Mouse (Mus musculus) myocyte (in vitro differentiated cells): ENCODE results near the gene Atp13a3. TPM values are rescaled to one million over a fixed set of nuclear protein-coding genes. Genes with fewer than 3 reads are reported as not detected.

Experiments used
- H3K27me3 ChIP-seq: one replicate; pipeline ENCODE4 v1.6.1; 2011; ENCODE audit not compliant: control insufficient read depth, insufficient read depth, insufficient read length
- H3K36me3 ChIP-seq: one replicate; pipeline ENCODE4 v1.6.1; 2011; ENCODE audit not compliant: control insufficient read depth, insufficient read depth
- H3K4me2 ChIP-seq: one replicate; pipeline ENCODE4 v1.6.1; 2011; ENCODE audit warnings: low read depth, control low read depth
- H3K4me3 ChIP-seq: one replicate; pipeline ENCODE4 v1.5.1; 2011; ENCODE audit warnings: mild to moderate bottlenecking, control low read depth, moderate library complexity
- H3K79me2 ChIP-seq: one replicate; pipeline ENCODE4 v1.6.1; 2011; ENCODE audit not compliant: control insufficient read depth, insufficient read depth
- H3ac ChIP-seq: one replicate; pipeline ENCODE4 v1.6.1; 2011; ENCODE audit not compliant: control insufficient read depth, insufficient read length
- CEBPB ChIP-seq: IDR thresholded peaks from 2 replicates; pipeline ENCODE4 v1.6.1; 2011; ENCODE audit warnings: mild to moderate bottlenecking, moderate library complexity; ENCODE audit not compliant: poor library complexity, insufficient read depth, severe bottlenecking
- E2F4 ChIP-seq: IDR thresholded peaks from one replicate; pipeline ENCODE4 v1.6.1; 2011; ENCODE audit warnings: mild to moderate bottlenecking, control low read depth, moderate library complexity; ENCODE audit not compliant: insufficient read depth
- MAX ChIP-seq: IDR thresholded peaks from one replicate; pipeline ENCODE4 v1.6.1; 2011; ENCODE audit warnings: low read depth, mild to moderate bottlenecking, control low read depth
- MYOD1 ChIP-seq, 3 experiments: IDR thresholded peaks; one replicate each; pipeline ENCODE4 v1.6.1; 2011; ENCODE audit warnings: control low read depth in 2 of 3, low read depth in 2 of 3, mild to moderate bottlenecking in 2 of 3, moderate library complexity in 1 of 3; ENCODE audit not compliant: insufficient read length in 2 of 3, control insufficient read depth in 1 of 3
- MYOG ChIP-seq, 3 experiments: IDR thresholded peaks; one replicate each; pipeline ENCODE4 v1.6.1; 2011; ENCODE audit warnings: control low read depth in 2 of 3, low read depth in 2 of 3, mild to moderate bottlenecking in 2 of 3; ENCODE audit not compliant: insufficient read length in 2 of 3, control insufficient read depth in 1 of 3, insufficient read depth in 1 of 3
- POLR2A ChIP-seq: IDR thresholded peaks from one replicate; pipeline ENCODE4 v1.6.1; 2011; ENCODE audit warnings: low read depth, mild to moderate bottlenecking, control low read depth, moderate library complexity; ENCODE audit not compliant: insufficient read length
- POLR2AphosphoS2 ChIP-seq: IDR thresholded peaks from one replicate; pipeline ENCODE4 v1.6.1; 2011; ENCODE audit warnings: low read depth, control low read depth; ENCODE audit not compliant: insufficient read length
- REST ChIP-seq: IDR thresholded peaks from one replicate; pipeline ENCODE4 v1.6.1; 2011; ENCODE audit warnings: mild to moderate bottlenecking, control low read depth, moderate library complexity; ENCODE audit not compliant: insufficient read depth, insufficient read length
- SRF ChIP-seq: IDR thresholded peaks from one replicate; pipeline ENCODE4 v1.6.1; 2011; ENCODE audit warnings: low read depth; ENCODE audit not compliant: control insufficient read depth, insufficient read length
- TCF12 ChIP-seq: IDR thresholded peaks from one replicate; pipeline ENCODE4 v1.6.1; 2011; ENCODE audit warnings: mild to moderate bottlenecking, control low read depth; ENCODE audit not compliant: poor library complexity, insufficient read depth, severe bottlenecking
- TCF3 ChIP-seq: IDR thresholded peaks from one replicate; pipeline ENCODE4 v1.6.1; 2011; ENCODE audit warnings: low read depth, control low read depth; ENCODE audit not compliant: insufficient read length
- USF1 ChIP-seq: IDR thresholded peaks from one replicate; pipeline ENCODE4 v1.6.1; 2011; ENCODE audit warnings: low read depth, mild to moderate bottlenecking, control low read depth, moderate library complexity
- polyA plus RNA-seq: library from polyadenylated mRNA; unstranded; fragments of >200 nt; fragmentation: generic; extraction: Trizol; gene quantifications from one replicate; pipeline ENCODE4 v1.2.1, GENCODE M21; 2012; ENCODE audit warnings: missing spikeins

Gene Atp13a3
- polyA plus RNA-seq, 1 experiment, result 53.4 TPM

DNA sequence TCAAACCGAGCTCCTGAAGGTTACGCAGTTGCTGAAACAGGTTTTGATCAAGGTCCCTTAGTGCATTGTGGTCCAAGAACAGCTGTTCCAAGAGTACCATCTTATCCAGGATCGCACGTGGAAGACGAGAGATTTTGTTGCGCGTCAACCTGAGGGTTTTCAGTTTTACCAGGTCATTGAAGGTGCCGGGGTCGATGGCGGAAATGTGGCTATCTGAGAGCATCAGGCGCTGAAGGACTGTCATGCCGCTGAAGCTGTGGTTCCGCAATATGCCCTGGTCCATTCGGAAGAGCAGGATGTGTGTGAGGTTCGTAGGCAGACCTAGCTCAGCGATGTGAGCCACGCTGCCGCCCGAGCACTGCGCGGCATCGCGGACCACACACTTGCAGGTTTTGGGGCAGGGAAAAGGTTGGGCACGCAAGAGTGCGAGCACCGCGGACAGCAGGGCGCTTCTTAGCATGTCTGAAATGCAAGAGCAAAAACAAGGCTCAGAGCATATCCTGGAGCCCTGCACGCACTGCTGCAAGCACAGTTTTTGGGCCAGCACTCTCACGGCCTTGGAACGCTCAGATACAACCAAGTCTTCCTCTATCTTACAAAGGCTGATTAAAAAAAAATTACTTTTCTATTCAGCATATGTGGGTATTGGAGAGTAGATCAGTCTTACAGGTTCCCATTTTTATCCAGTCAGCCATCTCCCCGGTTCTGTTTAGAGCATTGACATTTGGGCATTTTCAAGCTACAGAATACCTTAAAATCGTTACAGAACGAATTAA, 96.2 kb downstream of the Atp13a3 start:
- TF ChIP-seq USF1 (no peak), POLR2AphosphoS2 (peak; percentile 90)
- H3K79me2 ChIP-seq, result no peaks in the 10 kb centered on the region
- no peaks in the 10 kb centered on the region for H3K27me3 ChIP-seq
- no peak overlapping the region for H3ac ChIP-seq
- no peak overlapping the region for H3K4me3 ChIP-seq
- H3K4me2 ChIP-seq, result no peak overlapping the region
- peaks cover 38% of the 10 kb centered on the region for H3K36me3 ChIP-seq

DNA sequence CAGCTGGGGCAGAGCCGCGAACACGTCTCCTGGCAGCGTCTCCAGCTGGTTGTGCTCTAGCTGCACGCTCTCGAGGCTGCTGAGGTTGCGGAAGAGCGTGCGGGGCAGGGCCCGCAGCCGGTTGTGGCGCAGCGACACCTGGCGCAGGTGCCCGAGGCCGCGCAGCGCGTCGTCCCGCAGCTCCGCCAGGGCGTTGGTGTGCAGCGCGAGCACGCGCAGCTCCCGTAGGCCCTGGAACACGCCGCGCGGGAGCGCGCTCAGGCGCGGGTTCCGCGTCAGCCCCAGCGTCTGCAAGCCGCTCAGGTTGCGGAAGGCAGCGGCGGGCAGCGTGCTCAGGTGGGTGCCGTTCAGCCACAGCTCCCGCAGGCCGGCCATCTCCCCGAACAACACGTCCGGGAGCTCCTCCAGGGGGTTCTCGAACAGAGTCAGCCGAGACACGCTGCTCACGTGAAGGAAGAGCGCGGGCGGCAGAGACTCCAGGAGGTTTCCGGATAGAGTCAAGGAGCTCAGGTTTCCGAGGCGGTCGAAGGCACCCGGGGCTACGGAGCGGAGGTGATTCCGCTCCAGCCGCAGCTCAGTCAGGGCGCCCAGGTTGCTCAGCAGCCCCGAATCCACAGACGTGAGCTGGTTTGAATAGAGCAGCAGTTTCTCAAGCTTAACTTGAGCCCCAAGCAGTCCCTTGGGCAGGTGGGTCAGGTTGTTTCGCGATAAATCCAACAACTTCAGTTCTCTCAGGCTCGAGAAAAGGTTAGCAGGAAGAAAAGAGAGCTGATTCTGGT, 97.0 kb downstream of the Atp13a3 start:
- H3ac ChIP-seq, result no peak overlapping the region
- no peaks in the 10 kb centered on the region for H3K27me3 ChIP-seq
- peaks cover 31% of the 10 kb centered on the region for H3K36me3 ChIP-seq
- no peak overlapping the region for H3K4me3 ChIP-seq
- peak; percentile 68 for TF ChIP-seq POLR2AphosphoS2
- TF ChIP-seq TCF3, result no peak
- no peak for TF ChIP-seq REST
- TF ChIP-seq POLR2A, result peak; percentile 19
- no peak for TF ChIP-seq CEBPB
- no peak for TF ChIP-seq SRF
- TF ChIP-seq MYOG (IDR thresholded peaks at IDR 0.05; ENCODE audit: control insufficient read depth in 1 of 3, insufficient read depth in 1 of 3, insufficient read length in 2 of 3, low read depth in 2 of 3), result no peak
- H3K4me2 ChIP-seq, result no peak overlapping the region
- no peaks in the 10 kb centered on the region for H3K79me2 ChIP-seq

DNA sequence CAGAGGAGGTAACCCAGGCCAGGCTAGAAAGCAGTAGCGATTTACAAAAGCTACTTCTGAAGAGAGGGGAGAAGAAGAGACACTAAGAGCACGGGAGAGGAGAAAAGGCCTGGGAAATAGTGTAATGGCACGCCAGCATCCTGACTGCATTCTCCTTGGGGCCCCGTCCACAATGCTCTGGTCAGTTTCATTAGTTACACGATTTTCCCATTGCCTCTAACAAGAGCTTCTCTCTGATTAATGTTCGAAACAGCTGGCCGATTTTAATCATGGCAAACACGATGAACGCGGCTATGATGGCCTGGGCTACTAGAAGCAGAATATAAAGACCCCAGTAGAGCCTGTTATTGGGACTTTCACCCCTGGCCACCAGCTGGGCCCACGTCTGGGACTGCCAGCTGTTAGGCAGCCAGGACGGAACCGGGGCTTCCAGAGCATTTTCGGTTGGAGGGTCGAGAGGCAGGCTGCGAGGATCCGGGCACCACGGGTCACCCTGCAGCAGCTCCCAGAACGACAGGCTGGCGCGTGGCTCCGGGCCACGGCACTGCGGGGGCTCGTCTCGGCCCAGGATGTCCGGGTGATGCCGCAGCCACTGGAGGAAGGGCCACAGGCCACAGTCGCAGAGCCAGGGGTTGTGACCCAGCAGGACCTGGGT, 97.7 kb downstream of the Atp13a3 start:
- H3K4me2 ChIP-seq, result no peak overlapping the region
- H3K79me2 ChIP-seq, result no peaks in the 10 kb centered on the region
- no peak overlapping the region for H3ac ChIP-seq
- no peak overlapping the region for H3K4me3 ChIP-seq
- TF ChIP-seq MAX, result no peak
- TF ChIP-seq MYOG (IDR thresholded peaks at IDR 0.05; ENCODE audit: control insufficient read depth in 1 of 3, insufficient read depth in 1 of 3, insufficient read length in 2 of 3, low read depth in 2 of 3), result no peak
- TF ChIP-seq E2F4, result no peak
- TF ChIP-seq TCF12, result no peak
- no peak for TF ChIP-seq TCF3
- no peak for TF ChIP-seq POLR2A
- TF ChIP-seq USF1, result no peak
- TF ChIP-seq POLR2AphosphoS2, result no peak
- TF ChIP-seq REST, result no peak
- no peak for TF ChIP-seq SRF
- no peak for TF ChIP-seq CEBPB
- TF ChIP-seq MYOD1 (IDR thresholded peaks at IDR 0.05; ENCODE audit: control insufficient read depth in 1 of 3, insufficient read length in 2 of 3, low read depth in 2 of 3), result no peak
- no peaks in the 10 kb centered on the region for H3K27me3 ChIP-seq
- peaks cover 24% of the 10 kb centered on the region for H3K36me3 ChIP-seq

DNA sequence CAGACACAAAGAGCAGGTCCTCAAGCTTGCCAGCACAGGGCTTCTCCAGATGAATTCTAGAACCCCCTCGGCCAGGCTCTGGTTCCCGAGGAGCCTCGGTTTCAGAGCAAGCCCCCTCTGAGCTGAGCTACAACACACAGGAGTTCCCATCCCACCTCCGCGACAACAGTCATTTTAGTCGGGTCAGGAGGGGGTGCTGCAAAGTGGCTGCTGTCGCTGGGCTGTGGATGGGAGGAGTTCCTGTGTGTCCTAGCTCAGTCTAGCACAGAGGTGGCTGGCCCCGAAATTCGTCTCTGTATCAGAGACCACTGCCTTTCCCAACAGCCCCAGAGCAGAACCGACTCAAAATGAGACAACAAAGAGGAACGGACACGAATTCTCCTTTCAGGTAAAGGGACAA, 98.5 kb downstream of the Atp13a3 start:
- Histone ChIP-seq H3K4me3 (no peak overlapping the region), H3K79me2 (no peaks in the 10 kb centered on the region), H3K4me2 (no peak overlapping the region), H3K27me3 (no peaks in the 10 kb centered on the region), H3ac (no peak overlapping the region), H3K36me3 (peaks cover 18% of the 10 kb centered on the region)
- TF ChIP-seq POLR2AphosphoS2 (peak; percentile 21), CEBPB (no peak)

DNA sequence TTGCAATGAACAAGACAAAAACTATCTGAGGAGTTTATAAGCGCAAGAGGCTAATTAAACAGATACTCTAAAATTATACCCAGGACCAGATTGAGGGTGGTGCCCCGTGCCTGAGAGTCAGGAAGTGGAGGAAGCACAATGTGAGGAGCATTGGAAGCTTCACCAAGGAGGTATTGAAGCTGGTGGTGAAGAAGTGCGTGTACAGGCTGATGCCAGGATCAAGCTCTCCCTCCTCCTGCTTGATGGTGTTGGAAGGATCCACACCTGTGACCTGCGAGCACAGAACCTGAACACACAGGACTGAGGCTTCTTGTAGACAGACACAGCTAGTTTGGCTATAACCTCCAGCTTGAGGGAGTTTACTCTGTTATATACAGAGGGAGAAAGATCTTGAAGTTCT, 99.7 kb downstream of the Atp13a3 start:
- TF ChIP-seq REST, result no peak
- TF ChIP-seq TCF12, result no peak
- peak; percentile 74 for TF ChIP-seq POLR2AphosphoS2
- TF ChIP-seq CEBPB, result no peak
- peaks cover 6% of the 10 kb centered on the region for H3K36me3 ChIP-seq
- H3K4me3 ChIP-seq, result no peak overlapping the region
- no peak overlapping the region for H3ac ChIP-seq
- no peak overlapping the region for H3K4me2 ChIP-seq
- H3K79me2 ChIP-seq, result no peaks in the 10 kb centered on the region
- no peaks in the 10 kb centered on the region for H3K27me3 ChIP-seq
